Mouse (Mus musculus): Measurements from ENCODE around the gene Znhit2. TPM values are rescaled to one million over a fixed set of nuclear protein-coding genes. Genes with fewer than 3 reads are reported as not detected.

Gene Znhit2
- polyA plus RNA-seq, 1 experiment from 2014 or later: 39.0 TPM

- peak overlapping the region; percentile 82 for H3K4me2 ChIP-seq
- WGBS: 2% methylated on average over 42 of the region's 44 CpGs
- no peaks in the 10 kb centered on the region for H3K27me3 ChIP-seq
- H3K27ac ChIP-seq: peak overlapping the region; percentile 98
- H3K9ac ChIP-seq (replicated peaks): peak overlapping the region; percentile 88
- peak overlapping the region; percentile 95 for H3K4me3 ChIP-seq (replicated peaks)
- 0 out of 2 replicates have a peak, but pooled peaks have one; percentile 16 for ATAC-seq (ENCODE audit: insufficient number of reproducible peaks, insufficient read depth, low FRiP score, low TSS enrichment, low read depth)
- peaks cover 18% of the 10 kb centered on the region for H3K4me1 ChIP-seq (replicated peaks)
- H3K36me3 ChIP-seq: peaks cover 43% of the 10 kb centered on the region
- H3K9me3 ChIP-seq: no peaks in the 10 kb centered on the region
Observed at GRCm38 (mm10) chr19:6047154-6047898, 13.7 kb upstream of the Znhit2 start.

GRCm38 (mm10) chr19:6047899-6048166, 13.2 kb upstream of the Znhit2 start:
- H3K9me3 ChIP-seq: no peaks in the 10 kb centered on the region
- WGBS: 88% methylated on average over 8 of the region's 8 CpGs

GRCm38 (mm10) chr19:6048681-6049410, 12.1 kb upstream of the Znhit2 start:
- peaks cover 58% of the 10 kb centered on the region for H3K36me3 ChIP-seq
- no peak overlapping the region for H3K4me2 ChIP-seq
- peak overlapping the region; percentile 95; the same call in 1 of the 2 replicates for H3K4me3 ChIP-seq (replicated peaks)

More at GRCm38 (mm10) chr19:6047899-6048166, 13.2 kb upstream of the Znhit2 start:
- Histone ChIP-seq H3K4me1 (replicated peaks) (peaks cover 18% of the 10 kb centered on the region), H3K27me3 (no peaks in the 10 kb centered on the region), H3K4me3 (replicated peaks) (peak overlapping the region; percentile 95), H3K27ac (no peak overlapping the region), H3K36me3 (peaks cover 48% of the 10 kb centered on the region), H3K9ac (replicated peaks) (peak overlapping the region; percentile 88), H3K4me2 (peak overlapping the region; percentile 82)
- no peak for ATAC-seq (ENCODE audit: insufficient number of reproducible peaks, insufficient read depth, low FRiP score, low TSS enrichment, low read depth)

GRCm38 (mm10) chr19:6052516-6052915, 8.5 kb upstream of the Znhit2 start:
- no peak overlapping the region for H3K9ac ChIP-seq (replicated peaks)
- WGBS: 89% methylated on average over 7 of the region's 7 CpGs
- H3K36me3 ChIP-seq: peaks cover 78% of the 10 kb centered on the region
- no peak overlapping the region for H3K4me3 ChIP-seq (replicated peaks)
- peaks cover 19% of the 10 kb centered on the region for H3K4me1 ChIP-seq (replicated peaks)
- no peaks in the 10 kb centered on the region for H3K9me3 ChIP-seq
- no peak overlapping the region for H3K27ac ChIP-seq
- no peaks in the 10 kb centered on the region for H3K27me3 ChIP-seq
- no peak for ATAC-seq (ENCODE audit: insufficient number of reproducible peaks, insufficient read depth, low FRiP score, low TSS enrichment, low read depth)
- H3K4me2 ChIP-seq: no peak overlapping the region

More at GRCm38 (mm10) chr19:6048681-6049410, 12.1 kb upstream of the Znhit2 start:
- Histone ChIP-seq H3K27me3 (no peaks in the 10 kb centered on the region), H3K9ac (replicated peaks) (no peak overlapping the region), H3K4me1 (replicated peaks) (peaks cover 18% of the 10 kb centered on the region), H3K9me3 (no peaks in the 10 kb centered on the region), H3K27ac (no peak overlapping the region)
- 92% methylated on average over 11 of the region's 11 CpGs for WGBS
- ATAC-seq (ENCODE audit: insufficient number of reproducible peaks, insufficient read depth, low FRiP score, low TSS enrichment, low read depth): no peak

- WGBS: 86% methylated on average over 5 of the region's 5 CpGs
Observed at GRCm38 (mm10) chr19:6054296-6054695, 6.7 kb upstream of the Znhit2 start.

GRCm38 (mm10) chr19:6056696-6057095, 4.3 kb upstream of the Znhit2 start:
- Histone ChIP-seq H3K9me3 (no peaks in the 10 kb centered on the region), H3K4me1 (replicated peaks) (peaks cover 16% of the 10 kb centered on the region), H3K27me3 (no peaks in the 10 kb centered on the region), H3K4me3 (replicated peaks) (peak overlapping the region; percentile 86), H3K9ac (replicated peaks) (peak overlapping the region; percentile 92), H3K4me2 (peak overlapping the region; percentile 86), H3K27ac (no peak overlapping the region), H3K36me3 (peaks cover 59% of the 10 kb centered on the region)
- WGBS: 66% methylated on average over 4 of the region's 4 CpGs
- ATAC-seq (ENCODE audit: insufficient number of reproducible peaks, insufficient read depth, low FRiP score, low TSS enrichment, low read depth): no peak

More at GRCm38 (mm10) chr19:6054296-6054695, 6.7 kb upstream of the Znhit2 start:
- Histone ChIP-seq H3K27ac (no peak overlapping the region), H3K27me3 (no peaks in the 10 kb centered on the region), H3K36me3 (peaks cover 74% of the 10 kb centered on the region), H3K4me1 (replicated peaks) (peaks cover 16% of the 10 kb centered on the region), H3K4me3 (replicated peaks) (no peak overlapping the region), H3K9me3 (no peaks in the 10 kb centered on the region), H3K4me2 (no peak overlapping the region), H3K9ac (replicated peaks) (no peak overlapping the region)
- no peak for ATAC-seq (ENCODE audit: insufficient number of reproducible peaks, insufficient read depth, low FRiP score, low TSS enrichment, low read depth)

DNA sequence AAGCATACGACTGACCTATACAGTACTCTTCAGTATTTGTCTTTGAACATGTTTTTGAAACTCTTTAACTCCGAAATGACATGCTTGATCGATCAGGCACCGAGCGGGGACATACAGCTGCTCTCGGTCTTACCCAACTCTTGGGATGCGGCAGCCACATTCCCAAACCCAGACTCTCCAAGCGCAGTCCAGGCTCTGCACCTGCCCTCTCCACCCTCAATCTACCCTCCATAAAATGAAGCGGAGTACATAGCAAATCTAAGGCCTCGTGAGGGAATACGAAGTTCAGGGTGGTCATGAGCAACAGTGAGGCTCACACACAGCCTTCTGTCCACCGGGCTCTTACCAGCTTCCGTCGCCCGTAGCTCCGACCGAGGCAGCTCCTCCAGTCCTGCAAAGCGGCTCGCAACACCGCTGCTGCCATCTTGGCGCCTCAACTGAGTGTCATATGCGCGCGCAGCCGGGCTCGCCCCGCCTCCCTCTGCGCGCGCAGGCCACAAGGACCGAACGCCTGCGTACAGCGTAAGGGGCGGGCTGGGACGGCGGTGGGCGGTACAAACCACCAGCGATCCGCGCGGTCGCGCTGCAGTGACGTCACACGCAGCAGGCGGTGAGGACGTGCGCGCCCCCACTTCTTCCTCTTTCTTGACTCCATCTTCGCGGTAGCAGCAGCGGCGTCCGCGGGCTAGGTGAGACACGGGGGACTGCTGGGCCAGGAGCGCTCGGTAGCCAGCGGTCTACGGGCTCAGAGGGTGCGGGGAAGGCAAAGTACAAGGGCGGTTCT, 3.5 kb upstream of the Znhit2 start, which contains the start of the genes Mrpl49 and Fau:
Gene Mrpl49, minus strand, starts transcription at position 473 of the 784 bp plus-strand sequence.
Gene Fau, plus strand, starts transcription at position 532 of the 784 bp plus-strand sequence.
- Histone ChIP-seq H3K27ac (peak within 1 kb of the TSS; percentile 73), H3K4me2 (peak within 1 kb of the TSS; percentile 86), H3K36me3 (peaks cover 51% of the 10 kb centered on the region), H3K4me3 (replicated peaks) (peak within 1 kb of the TSS; percentile 86), H3K9me3 (no peaks in the 10 kb centered on the region), H3K4me1 (replicated peaks) (peaks cover 24% of the 10 kb centered on the region), H3K27me3 (no peaks in the 10 kb centered on the region), H3K9ac (replicated peaks) (peak within 1 kb of the TSS; percentile 92)
- WGBS: under 1% methylated on average over 61 of the region's 63 CpGs
- peak; percentile 76 for ATAC-seq (ENCODE audit: insufficient number of reproducible peaks, insufficient read depth, low FRiP score, low TSS enrichment, low read depth)

- Histone ChIP-seq H3K27ac (0 out of 2 replicates have a peak overlapping the region, but pooled peaks have one; percentile 73), H3K27me3 (no peaks in the 10 kb centered on the region), H3K4me1 (replicated peaks) (peaks cover 28% of the 10 kb centered on the region), H3K4me2 (peak overlapping the region; percentile 86), H3K9me3 (no peaks in the 10 kb centered on the region), H3K9ac (replicated peaks) (peak overlapping the region; percentile 92), H3K4me3 (replicated peaks) (peak overlapping the region; percentile 86), H3K36me3 (peaks cover 41% of the 10 kb centered on the region)
- WGBS: 39% methylated on average over 5 of the region's 5 CpGs
- no peak for ATAC-seq (ENCODE audit: insufficient number of reproducible peaks, insufficient read depth, low FRiP score, low TSS enrichment, low read depth)
Observed at GRCm38 (mm10) chr19:6058513-6058912, 2.5 kb upstream of the Znhit2 start.

DNA sequence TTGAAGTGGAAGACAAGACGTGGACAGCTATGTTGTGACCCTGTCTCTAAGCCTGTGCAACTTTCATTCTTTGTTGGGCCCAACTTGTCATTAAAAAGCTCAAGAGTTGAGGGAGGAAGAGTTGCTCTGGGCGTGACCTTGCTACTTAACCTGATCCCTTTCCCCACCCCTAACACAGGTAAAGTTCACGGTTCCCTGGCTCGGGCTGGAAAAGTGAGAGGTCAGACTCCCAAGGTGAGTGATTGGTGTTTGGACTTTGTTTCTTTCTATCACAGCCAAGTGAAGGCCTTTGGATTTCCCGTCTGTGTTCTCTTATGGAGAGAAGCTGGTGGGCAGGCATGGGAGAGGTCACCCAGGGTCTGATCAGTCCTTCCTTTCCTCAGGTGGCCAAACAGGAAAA, 2.0 kb upstream of the Znhit2 start:
- no peak for ATAC-seq (ENCODE audit: insufficient number of reproducible peaks, insufficient read depth, low FRiP score, low TSS enrichment, low read depth)
- Histone ChIP-seq H3K4me3 (replicated peaks) (peak overlapping the region; percentile 86), H3K27ac (no peak overlapping the region), H3K36me3 (peaks cover 39% of the 10 kb centered on the region), H3K4me1 (replicated peaks) (peaks cover 28% of the 10 kb centered on the region), H3K9ac (replicated peaks) (peak overlapping the region; percentile 92; the same call in 1 of the 2 replicates), H3K27me3 (no peaks in the 10 kb centered on the region), H3K9me3 (no peaks in the 10 kb centered on the region), H3K4me2 (peak overlapping the region; percentile 86)
- WGBS: 83% methylated on average over 5 of the region's 5 CpGs

GRCm38 (mm10) chr19:6061641-6062302, 780 bp downstream of the Znhit2 start:
- Histone ChIP-seq H3K9ac (replicated peaks) (peak overlapping the region; percentile 94), H3K27ac (peak overlapping the region; percentile 92), H3K4me3 (replicated peaks) (peak overlapping the region; percentile 91), H3K36me3 (peaks cover 20% of the 10 kb centered on the region), H3K9me3 (no peaks in the 10 kb centered on the region), H3K4me1 (replicated peaks) (peaks cover 28% of the 10 kb centered on the region), H3K4me2 (peak overlapping the region; percentile 96), H3K27me3 (no peaks in the 10 kb centered on the region)
- WGBS: 2% methylated on average over 44 of the region's 44 CpGs
- ATAC-seq (ENCODE audit: insufficient number of reproducible peaks, insufficient read depth, low FRiP score, low TSS enrichment, low read depth): no peak

All from limb, embryonic 12.5 days (tissue).